Mouse (Mus musculus): ENCODE measurements at regions not wholly inside any gene's neighbourhood (a gene's known extent, or its start where the extent isn't known, plus 50 kb on each side); places are given as distances from the start of the nearest gene placed in this dataset.

DNA sequence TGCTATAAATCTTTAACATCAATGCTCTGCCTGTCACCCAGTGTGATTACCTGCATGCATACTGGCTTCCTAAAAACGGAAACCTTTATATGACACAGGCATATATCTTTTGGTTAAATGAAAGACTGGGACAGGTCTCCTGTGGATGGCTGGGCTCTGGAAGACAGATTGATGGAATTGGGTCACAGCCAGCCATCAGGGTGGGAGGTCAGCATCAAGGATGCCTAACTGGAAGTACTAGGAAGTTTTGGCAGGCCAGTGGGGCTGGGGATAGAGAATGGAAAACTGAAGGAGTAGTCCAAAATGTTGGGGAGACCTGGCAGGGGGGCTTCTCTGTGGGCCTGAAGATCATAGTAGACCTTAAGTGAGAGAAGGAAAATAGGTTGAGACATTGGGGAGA, 237.3 kb upstream of the Prickle1 start:
- Histone ChIP-seq H3K9ac (ENCODE audit: low read depth, low read length) (no peak overlapping the region), H3K4me3 (replicated peaks; ENCODE audit: low read depth, low read length) (no peak overlapping the region), H3K4me1 (replicated peaks; ENCODE audit: insufficient read depth, low read length) (peaks cover 4% of the 10 kb centered on the region; the same call in 1 of the 2 replicates), H3K36me3 (ENCODE audit: insufficient read depth, low read length) (no peaks in the 10 kb centered on the region), H3K9me3 (replicated peaks; ENCODE audit: low read length) (no peaks in the 10 kb centered on the region), H3K4me2 (ENCODE audit: low read length) (no peak overlapping the region), H3K27ac (no peak overlapping the region), H3K27me3 (ENCODE audit: insufficient read depth, low read length) (no peaks in the 10 kb centered on the region)
- 48% methylated on average over 1 of the region's 1 CpGs for WGBS
- DNase-seq (ENCODE audit: low spot score) = no peak
- no peak for ATAC-seq (replicated peaks; ENCODE audit: low FRiP score, low read depth)
- TF ChIP-seq CTCF (IDR thresholded peaks at IDR 0.05; ENCODE audit: low read depth) = no peak

- no peak for DNase-seq (ENCODE audit: low spot score)
Measured at GRCm38 (mm10) chr15:93832431-93832936, 236.8 kb upstream of the Prickle1 start.

DNA sequence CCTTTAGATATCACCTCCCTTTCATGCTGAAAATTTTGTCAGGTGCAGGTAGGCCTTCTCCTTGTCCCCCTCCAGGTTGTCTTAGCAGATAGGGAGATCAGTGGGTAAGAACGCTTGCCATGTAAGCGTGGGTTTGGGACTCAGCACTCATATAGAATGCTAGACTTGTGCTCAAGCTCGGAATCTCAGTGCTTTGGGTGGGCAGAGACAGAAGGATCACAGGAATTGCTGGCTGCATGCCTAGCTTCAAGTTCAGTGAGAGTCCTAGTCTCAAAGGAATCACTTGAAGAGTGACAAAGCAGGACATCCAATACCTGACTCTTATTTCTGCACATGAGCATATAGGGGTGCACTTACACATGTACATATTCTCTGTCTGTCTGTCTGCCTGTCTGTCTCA, 235.5 kb upstream of the Prickle1 start:
- Histone ChIP-seq H3K27ac (no peak overlapping the region), H3K4me2 (ENCODE audit: low read length) (no peak overlapping the region), H3K27me3 (ENCODE audit: insufficient read depth, low read length) (no peaks in the 10 kb centered on the region), H3K9ac (ENCODE audit: low read depth, low read length) (no peak overlapping the region), H3K4me1 (replicated peaks; ENCODE audit: insufficient read depth, low read length) (peaks cover 4% of the 10 kb centered on the region; the same call in 1 of the 2 replicates), H3K9me3 (replicated peaks; ENCODE audit: low read length) (no peaks in the 10 kb centered on the region), H3K36me3 (ENCODE audit: insufficient read depth, low read length) (no peaks in the 10 kb centered on the region), H3K4me3 (replicated peaks; ENCODE audit: low read depth, low read length) (no peak overlapping the region)
- no peak for TF ChIP-seq CTCF (IDR thresholded peaks at IDR 0.05; ENCODE audit: low read depth)
- ATAC-seq (replicated peaks; ENCODE audit: low FRiP score, low read depth) = no peak
- WGBS = 87% methylated on average over 3 of the region's 3 CpGs
- DNase-seq (ENCODE audit: low spot score) = no peak

More at GRCm38 (mm10) chr15:93832431-93832936, 236.8 kb upstream of the Prickle1 start:
- Histone ChIP-seq H3K36me3 (ENCODE audit: insufficient read depth, low read length) (no peaks in the 10 kb centered on the region), H3K27ac (no peak overlapping the region), H3K9ac (ENCODE audit: low read depth, low read length) (no peak overlapping the region), H3K27me3 (ENCODE audit: insufficient read depth, low read length) (no peaks in the 10 kb centered on the region), H3K4me3 (replicated peaks; ENCODE audit: low read depth, low read length) (no peak overlapping the region), H3K9me3 (replicated peaks; ENCODE audit: low read length) (no peaks in the 10 kb centered on the region), H3K4me2 (ENCODE audit: low read length) (0 out of 2 replicates have a peak overlapping the region, but pooled peaks have one; percentile 7), H3K4me1 (replicated peaks; ENCODE audit: insufficient read depth, low read length) (peaks cover 4% of the 10 kb centered on the region; the same call in 1 of the 2 replicates)
- TF ChIP-seq CTCF (IDR thresholded peaks at IDR 0.05; ENCODE audit: low read depth) = no peak
- ATAC-seq (replicated peaks; ENCODE audit: low FRiP score, low read depth) = no peak
- 58% methylated on average over 14 of the region's 14 CpGs for WGBS

DNA sequence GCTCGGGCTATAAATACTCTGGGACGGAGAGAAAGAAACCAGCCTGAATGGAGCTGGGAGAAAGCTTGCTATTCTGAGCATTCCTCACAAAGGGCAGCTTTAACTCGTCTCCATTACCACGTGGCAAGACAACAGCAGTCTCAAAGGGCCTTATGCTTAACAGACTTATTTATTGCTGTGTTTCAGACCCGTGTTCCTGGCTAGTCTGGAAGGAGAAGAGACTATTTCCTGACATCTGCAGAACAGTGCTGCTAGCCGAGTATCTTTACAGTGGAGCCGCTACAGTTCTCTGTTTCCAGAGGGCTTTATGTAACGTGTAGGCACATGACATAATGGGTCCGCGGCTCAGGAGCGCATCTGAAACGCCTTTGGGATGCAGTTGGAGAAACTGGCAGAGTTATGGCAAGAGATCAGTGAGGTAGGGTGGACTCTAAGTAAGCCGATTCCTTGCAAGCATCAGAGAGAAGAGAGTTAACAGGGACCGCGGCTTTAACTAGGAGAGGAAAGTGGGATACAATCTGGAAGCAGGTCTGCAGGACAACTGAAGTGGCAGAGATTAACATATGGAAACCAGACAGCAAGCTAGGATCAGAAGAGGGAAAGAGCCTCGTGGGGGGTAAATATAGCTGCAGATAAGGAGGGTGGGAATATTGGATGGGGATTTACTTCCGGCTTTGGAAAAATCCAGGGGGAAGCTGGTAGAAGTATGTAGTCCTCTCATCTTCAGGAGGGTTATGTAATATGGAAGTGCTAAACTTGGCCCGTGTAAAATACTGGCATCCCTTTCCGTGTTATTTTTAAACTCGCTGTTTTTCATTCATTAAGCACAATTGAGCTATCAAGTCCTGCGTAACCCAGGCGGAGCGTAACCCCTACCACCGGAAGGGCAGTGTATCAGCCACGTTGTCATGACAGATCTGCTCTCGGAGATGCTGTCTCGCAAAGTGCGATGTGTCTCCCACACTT, 229.3 kb upstream of the Prickle1 start:
- H3K36me3 ChIP-seq (ENCODE audit: insufficient read depth, low read length) = no peaks in the 10 kb centered on the region
- peak overlapping the region; percentile 21 for H3K4me2 ChIP-seq (ENCODE audit: low read length)
- DNase-seq (ENCODE audit: low spot score) = peak; percentile 91
- no peak overlapping the region for H3K9ac ChIP-seq (ENCODE audit: low read depth, low read length)
- no peak overlapping the region for H3K4me3 ChIP-seq (replicated peaks; ENCODE audit: low read depth, low read length)
- no peaks in the 10 kb centered on the region for H3K4me1 ChIP-seq (replicated peaks; ENCODE audit: insufficient read depth, low read length)
- no peaks in the 10 kb centered on the region for H3K9me3 ChIP-seq (replicated peaks; ENCODE audit: low read length)
- no peak; the same call in 1 of the 2 replicates for ATAC-seq (replicated peaks; ENCODE audit: low FRiP score, low read depth)
- TF ChIP-seq CTCF (IDR thresholded peaks at IDR 0.05; ENCODE audit: low read depth) = no peak
- 40% methylated on average over 28 of the region's 28 CpGs for WGBS
- peak overlapping the region; percentile 8; the same call in 1 of the 2 replicates for H3K27ac ChIP-seq
- H3K27me3 ChIP-seq (ENCODE audit: insufficient read depth, low read length) = no peaks in the 10 kb centered on the region

GRCm38 (mm10) chr15:93821236-93821635, 225.5 kb upstream of the Prickle1 start:
- no peaks in the 10 kb centered on the region for H3K9me3 ChIP-seq (replicated peaks; ENCODE audit: low read length)
- ATAC-seq (replicated peaks; ENCODE audit: low FRiP score, low read depth) (no peak), DNase-seq (ENCODE audit: low spot score) (no peak)
- TF ChIP-seq CTCF (IDR thresholded peaks at IDR 0.05; ENCODE audit: low read depth) = no peak
- H3K9ac ChIP-seq (ENCODE audit: low read depth, low read length) = no peak overlapping the region
- H3K4me3 ChIP-seq (replicated peaks; ENCODE audit: low read depth, low read length) = no peak overlapping the region
- 63% methylated on average over 6 of the region's 6 CpGs for WGBS
- no peaks in the 10 kb centered on the region for H3K36me3 ChIP-seq (ENCODE audit: insufficient read depth, low read length)
- no peak overlapping the region for H3K27ac ChIP-seq
- H3K4me2 ChIP-seq (ENCODE audit: low read length) = no peak overlapping the region
- H3K4me1 ChIP-seq (replicated peaks; ENCODE audit: insufficient read depth, low read length) = no peaks in the 10 kb centered on the region
- no peaks in the 10 kb centered on the region for H3K27me3 ChIP-seq (ENCODE audit: insufficient read depth, low read length)

DNA sequence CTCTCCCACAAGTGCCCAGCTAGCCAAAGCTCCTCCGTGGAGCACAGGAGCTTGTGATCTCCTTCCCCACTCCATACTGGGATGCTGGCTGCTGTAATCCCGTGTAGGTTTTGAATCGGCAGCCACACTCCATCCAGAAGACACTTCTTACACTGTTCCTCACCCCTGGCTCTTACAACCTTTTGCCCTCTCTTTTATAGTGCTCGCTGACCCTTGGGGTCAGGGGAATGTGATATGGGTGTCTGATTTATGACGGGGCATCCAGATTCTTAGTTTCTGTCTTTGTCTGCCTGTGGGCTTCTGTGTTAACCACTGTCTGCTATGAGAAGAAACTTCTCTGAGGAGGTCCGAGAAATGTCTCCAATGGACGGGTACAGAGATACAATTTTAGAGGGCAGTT, 216.3 kb upstream of the Prickle1 start:
- WGBS = 22% methylated on average over 7 of the region's 7 CpGs
- H3K9me3 ChIP-seq (replicated peaks; ENCODE audit: low read length) = peaks cover 4% of the 10 kb centered on the region; the same call in 1 of the 2 replicates
- H3K36me3 ChIP-seq (ENCODE audit: insufficient read depth, low read length) = no peaks in the 10 kb centered on the region
- no peak overlapping the region for H3K9ac ChIP-seq (ENCODE audit: low read depth, low read length)
- H3K4me3 ChIP-seq (replicated peaks; ENCODE audit: low read depth, low read length) = no peak overlapping the region
- H3K27me3 ChIP-seq (ENCODE audit: insufficient read depth, low read length) = no peaks in the 10 kb centered on the region
- DNase-seq (ENCODE audit: low spot score) (peak; percentile 16), ATAC-seq (replicated peaks; ENCODE audit: low FRiP score, low read depth) (no peak)
- no peak for TF ChIP-seq CTCF (IDR thresholded peaks at IDR 0.05; ENCODE audit: low read depth)
- H3K27ac ChIP-seq = no peak overlapping the region
- H3K4me2 ChIP-seq (ENCODE audit: low read length) = no peak overlapping the region
- no peaks in the 10 kb centered on the region for H3K4me1 ChIP-seq (replicated peaks; ENCODE audit: insufficient read depth, low read length)

Data from kidney, postnatal 0 days (tissue).